Mouse (Mus musculus) bone marrow macrophage, adult 2 months (primary cell): Measurements from ENCODE around the gene Gm20906.
"Not testable (repeated sequence)": the region's sequence is repeated elsewhere in the genome, so short reads cannot be mapped to it uniquely, and the experiment has no call there.

Source experiments
- CTCF ChIP-seq: IDR thresholded peaks from 2 replicates; pipeline ENCODE4 v1.5.1; 2012; ENCODE audit warnings: low read depth, mild to moderate bottlenecking, low read length, moderate library complexity
- POLR2A ChIP-seq: IDR thresholded peaks from 2 replicates; pipeline ENCODE4 v1.6.1; 2012; ENCODE audit warnings: mild to moderate bottlenecking, low read depth, low read length, borderline replicate concordance

- not testable (repeated sequence) for TF ChIP-seq POLR2A, CTCF
Measured at GRCm38 (mm10) chrY:87550666-87551065, at the start of gene Gm20906.
